In the genomic region with DNA sequence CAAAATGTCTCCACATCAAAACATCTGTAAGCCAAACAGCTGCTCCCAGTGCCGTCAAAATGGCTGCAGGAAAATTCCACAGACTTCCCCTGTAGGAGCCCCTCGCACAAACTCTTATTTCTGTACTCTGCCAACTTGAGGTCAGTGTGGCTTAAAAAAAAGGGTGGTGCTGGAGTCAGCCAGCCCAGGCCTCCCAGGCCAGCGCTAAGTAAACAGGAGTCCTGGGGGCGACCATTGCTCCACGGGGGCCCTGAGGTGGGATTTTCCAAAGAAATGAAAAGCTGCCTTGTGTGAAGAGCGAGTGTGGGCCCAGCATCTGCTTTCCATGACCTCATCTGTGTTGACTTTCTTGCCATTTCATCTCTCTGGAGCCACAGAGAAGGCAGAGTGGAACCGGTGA, we compare ENCODE assay signal across 24 mouse cellular contexts. TPM values are rescaled to one million over a fixed set of nuclear protein-coding genes. Genes with fewer than 3 reads are reported as not detected.
DNase-seq lines count a peak whose midpoint lies in the region; ATAC-seq and TF ChIP-seq lines count a peak whose summit lies in the region.
"Had no signal": no experiment of that assay in that cellular context is flagged by ENCODE, and none has a peak within 500 bp of the region (broad histone marks: within the 10 kb centered on the region; RNA-seq: fewer than 3 reads in every experiment).

No protein-coding gene starts in this region.

- H3K9me3 ChIP-seq in heart, embryonic 10.5 days, result no peaks in the 10 kb centered on the region
- no peaks in the 10 kb centered on the region for H3K9me3 ChIP-seq in lung, embryonic 16.5 days (ENCODE audit: control insufficient read depth, low read length)
- no peaks in the 10 kb centered on the region for H3K9me3 ChIP-seq in limb, embryonic 13.5 days
- H3K9me3 ChIP-seq in stomach, postnatal 0 days (ENCODE audit: control insufficient read depth, low read length), result no peaks in the 10 kb centered on the region
- H3K9me3 ChIP-seq: forebrain, embryonic 13.5 days; liver, embryonic 12.5 days had no signal

- H3K9ac ChIP-seq in lung, embryonic 16.5 days (ENCODE audit: low read length), result no peak overlapping the region
- no peak overlapping the region for H3K9ac ChIP-seq in limb, embryonic 13.5 days
- H3K9ac ChIP-seq in stomach, postnatal 0 days (ENCODE audit: low read length), result no peak overlapping the region
- H3K9ac ChIP-seq: forebrain, embryonic 13.5 days; liver, embryonic 12.5 days had no signal

- peaks cover 18% of the 10 kb centered on the region for H3K4me1 ChIP-seq in heart, embryonic 10.5 days
- no peaks in the 10 kb centered on the region for H3K4me1 ChIP-seq in lung, embryonic 16.5 days (replicated peaks; ENCODE audit: control insufficient read depth, insufficient read depth, low read length)
- H3K4me1 ChIP-seq in lung, adult 2 months (ENCODE audit: control insufficient read depth, insufficient read depth, low read length), result no peaks in the 10 kb centered on the region
- peaks cover 9% of the 10 kb centered on the region for H3K4me1 ChIP-seq in limb, embryonic 13.5 days
- H3K4me1 ChIP-seq in stomach, postnatal 0 days (replicated peaks; ENCODE audit: control insufficient read depth, insufficient read depth), result no peaks in the 10 kb centered on the region
- H3K4me1 ChIP-seq in kidney, adult 2 months (ENCODE audit: control insufficient read depth, insufficient read depth, low read length), result no peaks in the 10 kb centered on the region
- H3K4me1 ChIP-seq: forebrain, embryonic 13.5 days; liver, embryonic 12.5 days had no signal

- H3K27me3 ChIP-seq in heart, embryonic 10.5 days (ENCODE audit: insufficient read depth, poor library complexity, severe bottlenecking), result 0 out of 2 replicates have a peak, but pooled peaks cover 4% of the 10 kb centered on the region
- no peaks in the 10 kb centered on the region for H3K27me3 ChIP-seq in lung, embryonic 16.5 days (ENCODE audit: control insufficient read depth, insufficient read depth, low read depth, low read length)
- no peaks in the 10 kb centered on the region for H3K27me3 ChIP-seq in limb, embryonic 13.5 days
- no peaks in the 10 kb centered on the region for H3K27me3 ChIP-seq in stomach, postnatal 0 days (ENCODE audit: control insufficient read depth, insufficient read depth, low read length)
- H3K27me3 ChIP-seq in kidney, adult 2 months (replicated peaks; ENCODE audit: control insufficient read depth, insufficient read depth, low read length), result no peaks in the 10 kb centered on the region; the same call in 1 of the 2 replicates
- H3K27me3 ChIP-seq: forebrain, embryonic 13.5 days; liver, embryonic 12.5 days had no signal

- no peak for TF ChIP-seq POLR2A in lung, adult 2 months (IDR thresholded peaks at IDR 0.05; ENCODE audit: borderline replicate concordance, extremely low read depth, low read depth, low read length)
- TF ChIP-seq POLR2A in kidney, adult 2 months (IDR thresholded peaks at IDR 0.05; ENCODE audit: low read depth, low read length), result no peak

- ATAC-seq in lung, embryonic 16.5 days (ENCODE audit: low read depth), result 0 out of 2 replicates have a peak, but pooled peaks have one; percentile 34
- ATAC-seq in limb, embryonic 13.5 days (ENCODE audit: low FRiP score, low read depth), result peak; percentile 93
- ATAC-seq in stomach, postnatal 0 days (ENCODE audit: low FRiP score, low TSS enrichment), result peak; percentile 65
- no peak for ATAC-seq in erythroid progenitor cell, adult 5-6 weeks (replicated peaks; ENCODE audit: low FRiP score, poor library complexity, severe bottlenecking)
- ATAC-seq: forebrain, embryonic 13.5 days; hindbrain, embryonic 16.5 days; liver, embryonic 12.5 days had no signal

- no peaks in the 10 kb centered on the region for H3K36me3 ChIP-seq in heart, embryonic 10.5 days
- no peaks in the 10 kb centered on the region for H3K36me3 ChIP-seq in lung, embryonic 16.5 days (ENCODE audit: control insufficient read depth, insufficient read depth, low read length)
- H3K36me3 ChIP-seq in limb, embryonic 13.5 days, result no peaks in the 10 kb centered on the region
- H3K36me3 ChIP-seq in stomach, postnatal 0 days (ENCODE audit: control insufficient read depth, insufficient read depth, low read length), result no peaks in the 10 kb centered on the region
- no peaks in the 10 kb centered on the region for H3K36me3 ChIP-seq in kidney, adult 2 months (ENCODE audit: control insufficient read depth, insufficient read depth, low read length)
- H3K36me3 ChIP-seq: liver, embryonic 12.5 days had no signal

- H3K27ac ChIP-seq in heart, embryonic 10.5 days, result 0 out of 2 replicates have a peak overlapping the region, but pooled peaks have one; percentile 11
- H3K27ac ChIP-seq in lung, embryonic 16.5 days (ENCODE audit: low read length), result no peak overlapping the region
- peak overlapping the region; percentile 78 for H3K27ac ChIP-seq in limb, embryonic 13.5 days
- no peak overlapping the region for H3K27ac ChIP-seq in stomach, postnatal 0 days (replicated peaks)
- no peak overlapping the region for H3K27ac ChIP-seq in kidney, adult 2 months (ENCODE audit: insufficient read depth, low read depth, low read length)
- H3K27ac ChIP-seq: forebrain, embryonic 13.5 days; liver, embryonic 12.5 days had no signal

- no peak for DNase-seq in heart, embryonic 10.5 days (ENCODE audit: low spot score)
- DNase-seq in heart, adult 18-20 months, result no peak
- no peak for DNase-seq in lung, adult 2 months
- no peak for DNase-seq in stomach, postnatal 0 days (ENCODE audit: low spot score)
- no peak for DNase-seq in kidney, adult 2 months
- DNase-seq: adrenal gland, postnatal 10 days; cerebellum, adult 18-20 months; cerebellum, postnatal 36 days; heart, postnatal 4 days; kidney, adult 11 months; kidney, postnatal 4 days; lung, adult 18-20 months; right cerebral cortex, postnatal 14 days; spleen, adult 18-20 months; thymus, adult 18-20 months; thymus, postnatal 4 days had no signal

- no peak overlapping the region for H3K4me2 ChIP-seq in lung, embryonic 16.5 days (ENCODE audit: low read depth, low read length)
- H3K4me2 ChIP-seq in limb, embryonic 13.5 days (replicated peaks), result peak overlapping the region; percentile 35; the same call in 1 of the 2 replicates
- no peak overlapping the region for H3K4me2 ChIP-seq in stomach, postnatal 0 days (replicated peaks; ENCODE audit: low read depth)
- H3K4me2 ChIP-seq: forebrain, embryonic 13.5 days; liver, embryonic 12.5 days; midbrain, embryonic 11.5 days had no signal

- no peak for TF ChIP-seq CTCF in lung, adult 2 months (IDR thresholded peaks at IDR 0.05; ENCODE audit: insufficient read depth, low read length)
- TF ChIP-seq CTCF in stomach, postnatal 0 days (IDR thresholded peaks at IDR 0.05; ENCODE audit: low read depth), result no peak
- no peak for TF ChIP-seq CTCF in kidney, adult 2 months (conservative IDR thresholded peaks at IDR 0.05; ENCODE audit: insufficient read depth, insufficient read length, low read depth, low read length)

- WGBS in heart, embryonic 10.5 days, result 33% methylated on average over 7 of the region's 7 CpGs
- 18% methylated on average over 7 of the region's 7 CpGs for WGBS in lung, embryonic 16.5 days
- 42% methylated on average over 7 of the region's 7 CpGs for WGBS in lung, adult 2 months
- WGBS in limb, embryonic 13.5 days, result 27% methylated on average over 7 of the region's 7 CpGs
- WGBS in stomach, postnatal 0 days, result 20% methylated on average over 7 of the region's 7 CpGs
- 61% methylated on average over 7 of the region's 7 CpGs for WGBS in kidney, adult 2 months

- H3K4me3 ChIP-seq in heart, embryonic 10.5 days, result no peak overlapping the region
- H3K4me3 ChIP-seq in lung, embryonic 16.5 days (ENCODE audit: low read length), result no peak overlapping the region
- H3K4me3 ChIP-seq in lung, adult 2 months (replicated peaks; ENCODE audit: extremely low read depth, low read depth, low read length), result no peak overlapping the region
- H3K4me3 ChIP-seq in limb, embryonic 13.5 days, result no peak overlapping the region
- H3K4me3 ChIP-seq in stomach, postnatal 0 days (ENCODE audit: low read depth, low read length), result no peak overlapping the region
- no peak overlapping the region for H3K4me3 ChIP-seq in kidney, adult 2 months (ENCODE audit: insufficient read depth, low read depth, low read length)
- H3K4me3 ChIP-seq: erythroblast, embryonic 14.5 days; forebrain, embryonic 13.5 days; liver, embryonic 12.5 days had no signal

- no peak for TF ChIP-seq EP300 in stomach, postnatal 0 days (optimal IDR thresholded peaks at IDR 0.05)

RNA-seq across cellular contexts. Expression of a gene that starts 35.0 kb away (rescaled TPM):
- polyA plus RNA-seq in heart, embryonic 10.5 days (2016; fragmentation: Nextera tagmentation; extraction: Ambion mirVana), result 52.5 and 54.8 TPM in 2 replicates
- total RNA-seq in heart, adult 18-20 months (2021), result 10 to 100 TPM; 57.4 to 60.8 TPM
- polyA plus RNA-seq in lung, embryonic 16.5 days (2015; fragmentation: Nextera tagmentation; extraction: Ambion mirVana), result 37.6 and 40.1 TPM in 2 replicates
- polyA plus RNA-seq in lung, adult 2 months (2012; rRNA removed), result 82.6 and 101 TPM in 2 replicates
- polyA plus RNA-seq in limb, embryonic 13.5 days (2015; fragmentation: Nextera tagmentation; extraction: Ambion mirVana), result 66.8 and 71.3 TPM in 2 replicates
- polyA plus RNA-seq in stomach, postnatal 0 days (2015; fragmentation: Nextera tagmentation; extraction: Ambion mirVana), result 18.6 and 22.7 TPM in 2 replicates
- polyA plus RNA-seq in kidney, adult 2 months (2012; rRNA removed), result 37.7 and 40.5 TPM in 2 replicates
- total RNA-seq in erythroid progenitor cell, adult 5-6 weeks (2015; ENCODE audit: low replicate concordance), result not detected in 2 replicates
- total RNA-seq in erythroid progenitor cell, adult 5-6 weeks (2017; ENCODE audit: low replicate concordance), result 0.39 and 11.4 TPM in 2 replicates

RNA-seq across cellular contexts. Expression of a gene that starts 55.1 kb away (rescaled TPM):
- polyA plus RNA-seq in heart, embryonic 10.5 days (2016; fragmentation: Nextera tagmentation; extraction: Ambion mirVana), result 51.9 and 53.4 TPM in 2 replicates
- 10 to 100 TPM; 52.5 to 59.4 TPM for total RNA-seq in heart, adult 18-20 months (2021)
- polyA plus RNA-seq in lung, embryonic 16.5 days (2015; fragmentation: Nextera tagmentation; extraction: Ambion mirVana), result 55.4 and 58.8 TPM in 2 replicates
- polyA plus RNA-seq in lung, adult 2 months (2012; rRNA removed), result 3.1 and 5.2 TPM in 2 replicates
- 48.2 and 54.2 TPM in 2 replicates for polyA plus RNA-seq in limb, embryonic 13.5 days (2015; fragmentation: Nextera tagmentation; extraction: Ambion mirVana)
- polyA plus RNA-seq in stomach, postnatal 0 days (2015; fragmentation: Nextera tagmentation; extraction: Ambion mirVana), result 24.4 and 27.8 TPM in 2 replicates
- polyA plus RNA-seq in kidney, adult 2 months (2012; rRNA removed), result 3.7 and 6.9 TPM in 2 replicates
- 31.7 and 33.5 TPM in 2 replicates for total RNA-seq in erythroid progenitor cell, adult 5-6 weeks (2015; ENCODE audit: low replicate concordance)
- 15.7 and 25.6 TPM in 2 replicates for total RNA-seq in erythroid progenitor cell, adult 5-6 weeks (2017; ENCODE audit: low replicate concordance)

RNA-seq across cellular contexts. Expression of a gene that starts 55.4 kb away (rescaled TPM):
- polyA plus RNA-seq in heart, embryonic 10.5 days (2016; fragmentation: Nextera tagmentation; extraction: Ambion mirVana), result 183 and 186 TPM in 2 replicates
- 100 to 1,000 TPM; 357 to 368 TPM for total RNA-seq in heart, adult 18-20 months (2021)
- polyA plus RNA-seq in lung, embryonic 16.5 days (2015; fragmentation: Nextera tagmentation; extraction: Ambion mirVana), result 196 and 198 TPM in 2 replicates
- polyA plus RNA-seq in lung, adult 2 months (2012; rRNA removed), result 52.0 and 65.4 TPM in 2 replicates
- 168 and 184 TPM in 2 replicates for polyA plus RNA-seq in limb, embryonic 13.5 days (2015; fragmentation: Nextera tagmentation; extraction: Ambion mirVana)
- 172 and 179 TPM in 2 replicates for polyA plus RNA-seq in stomach, postnatal 0 days (2015; fragmentation: Nextera tagmentation; extraction: Ambion mirVana)
- polyA plus RNA-seq in kidney, adult 2 months (2012; rRNA removed), result 136 and 225 TPM in 2 replicates
- 56.2 and 78.8 TPM in 2 replicates for total RNA-seq in erythroid progenitor cell, adult 5-6 weeks (2015; ENCODE audit: low replicate concordance)
- 20.7 and 35.0 TPM in 2 replicates for total RNA-seq in erythroid progenitor cell, adult 5-6 weeks (2017; ENCODE audit: low replicate concordance)

Comparison
In these comparisons a context has a peak if more than half of its experiments do, and no peak if none do; other contexts are left out.
1. H3K27ac ChIP-seq: peak in heart, embryonic 10.5 days (single experiment) and limb, embryonic 13.5 days (single experiment); none in lung, embryonic 16.5 days (single experiment), stomach, postnatal 0 days (single experiment) and kidney, adult 2 months (single experiment).